Mouse (Mus musculus) lung, embryonic 16.5 days (tissue): Measurements from ENCODE around the gene Olfr548-ps1. TPM values are rescaled to one million over a fixed set of nuclear protein-coding genes. Genes with fewer than 3 reads are reported as not detected.
"Not testable (repeated sequence)": the region's sequence is repeated elsewhere in the genome, so short reads cannot be mapped to it uniquely, and the experiment has no call there.

Source experiments
- ATAC-seq: fragments of 200-750 bp; cut with Nextera tagmentation; 2 replicates; pipeline ENCODE4 v1.8.0; 2017; ENCODE audit warnings: low read depth, mild to moderate bottlenecking, moderate library complexity
- H3K27ac ChIP-seq: fragments of 300-500 bp; sonication (generic); 2 replicates; pipeline ENCODE4 v1.5.1; 2014; ENCODE audit warnings: mild to moderate bottlenecking, control low read depth, low read length
- H3K27me3 ChIP-seq: fragments of 300-500 bp; sonication (generic); 2 replicates; pipeline ENCODE4 v1.6.1; 2014; ENCODE audit warnings: low read depth, low read length, mixed read lengths; ENCODE audit not compliant: control insufficient read depth, insufficient read depth
- H3K36me3 ChIP-seq: fragments of 300-500 bp; sonication (generic); 2 replicates; pipeline ENCODE4 v1.6.1; 2014; ENCODE audit warnings: low read length; ENCODE audit not compliant: control insufficient read depth, insufficient read depth
- H3K4me1 ChIP-seq: fragments of 300-500 bp; sonication (generic); replicated peaks from 2 replicates; pipeline ENCODE4 v1.6.1; 2014; ENCODE audit warnings: low read length, mixed read lengths; ENCODE audit not compliant: control insufficient read depth, insufficient read depth
- H3K4me2 ChIP-seq: fragments of 300-500 bp; sonication (generic); 2 replicates; pipeline ENCODE4 v1.6.1; 2014; ENCODE audit warnings: low read depth, low read length, control low read depth
- H3K4me3 ChIP-seq: fragments of 300-500 bp; sonication (generic); 2 replicates; pipeline ENCODE4 v1.5.1; 2014; ENCODE audit warnings: mild to moderate bottlenecking, low read length, control low read depth
- H3K9ac ChIP-seq: fragments of 300-500 bp; sonication (generic); 2 replicates; pipeline ENCODE4 v1.6.1; 2014; ENCODE audit warnings: low read length, control low read depth
- H3K9me3 ChIP-seq: fragments of 300-500 bp; sonication (generic); 2 replicates; pipeline ENCODE4 v1.6.1; 2016; ENCODE audit warnings: low read length; ENCODE audit not compliant: control insufficient read depth
- WGBS: fragments of 180-500 bp; shearing (Covaris S2); extraction: QIAGEN DNeasy Blood & Tissue Kit; methylation state at CpG from one replicate; pipeline ENCODE4 v1.1.7; 2014; 5-methylcytosine and 5-hydroxymethylcytosine counted together
- polyA plus RNA-seq: library from polyadenylated mRNA; unstranded; fragments of >200 nt; fragmentation: Nextera tagmentation; extraction: Ambion mirVana; gene quantifications from 2 replicates; pipeline ENCODE4 v1.2.1, GENCODE M21; 2015

Olfr548-ps1 gene
- polyA plus RNA-seq: not detected in 2 replicates

GRCm38 (mm10) chr7:102540596-102540995 is at the start of gene Olfr548-ps1:
Gene Olfr548-ps1 (plus strand): TSS chr7:102540896.
- Histone ChIP-seq H3K27ac (no peak within 1 kb of the TSS), H3K4me1 (no peaks in the 10 kb centered on the region), H3K36me3 (no peaks in the 10 kb centered on the region), H3K4me2 (no peak within 1 kb of the TSS), H3K27me3 (no peaks in the 10 kb centered on the region), H3K9ac (no peak within 1 kb of the TSS), H3K9me3 (no peaks in the 10 kb centered on the region), H3K4me3 (no peak within 1 kb of the TSS)
- no peak for ATAC-seq
- 76% methylated on average over 2 of the region's 2 CpGs for WGBS

- not testable (repeated sequence) for H3K9ac ChIP-seq, H3K36me3 ChIP-seq, ATAC-seq, H3K27ac ChIP-seq, H3K9me3 ChIP-seq, H3K4me3 ChIP-seq, H3K27me3 ChIP-seq, H3K4me2 ChIP-seq, H3K4me1 ChIP-seq
- WGBS: 51% methylated on average over 6 of the region's 7 CpGs
Measured at GRCm38 (mm10) chr7:102494416-102494815, 46.3 kb upstream of the Olfr548-ps1 start.

- no peaks in the 10 kb centered on the region for H3K27me3 ChIP-seq
- H3K4me2 ChIP-seq: no peak within 1 kb of the TSS
- H3K27ac ChIP-seq: no peak within 1 kb of the TSS
- H3K4me1 ChIP-seq: no peaks in the 10 kb centered on the region
- ATAC-seq: no peak
- 67% methylated on average over 3 of the region's 3 CpGs for WGBS
- H3K4me3 ChIP-seq: no peak within 1 kb of the TSS
- H3K36me3 ChIP-seq: no peaks in the 10 kb centered on the region
- no peak within 1 kb of the TSS for H3K9ac ChIP-seq
- no peaks in the 10 kb centered on the region for H3K9me3 ChIP-seq
Measured at GRCm38 (mm10) chr7:102499473-102499872, 41.2 kb upstream of the Olfr548-ps1 start, which contains the start of gene Olfr545. Gene Olfr545 (minus strand): TSS chr7:102499573.

- H3K4me3 ChIP-seq: no peak overlapping the region
- no peak overlapping the region for H3K4me2 ChIP-seq
- WGBS: 54% methylated on average over 5 of the region's 5 CpGs
- no peaks in the 10 kb centered on the region for H3K36me3 ChIP-seq
- no peak overlapping the region for H3K27ac ChIP-seq
- H3K4me1 ChIP-seq: no peaks in the 10 kb centered on the region
- no peaks in the 10 kb centered on the region for H3K9me3 ChIP-seq
- no peak for ATAC-seq
- no peaks in the 10 kb centered on the region for H3K27me3 ChIP-seq
- H3K9ac ChIP-seq: no peak overlapping the region
Measured at GRCm38 (mm10) chr7:102501986-102502385, 38.7 kb upstream of the Olfr548-ps1 start.

GRCm38 (mm10) chr7:102506848-102507247 is 33.8 kb upstream of the Olfr548-ps1 start:
- Histone ChIP-seq H3K9ac (no peak overlapping the region), H3K4me3 (no peak overlapping the region), H3K9me3 (no peaks in the 10 kb centered on the region), H3K27me3 (no peaks in the 10 kb centered on the region), H3K4me1 (no peaks in the 10 kb centered on the region), H3K27ac (no peak overlapping the region), H3K36me3 (no peaks in the 10 kb centered on the region), H3K4me2 (no peak overlapping the region)
- 42% methylated on average over 3 of the region's 3 CpGs for WGBS
- ATAC-seq: peak; percentile 77; the same call in 1 of the 2 replicates

- ATAC-seq: no peak
- 80% methylated on average over 9 of the region's 9 CpGs for WGBS
- no peaks in the 10 kb centered on the region for H3K36me3 ChIP-seq
Measured at GRCm38 (mm10) chr7:102508066-102508465, 32.6 kb upstream of the Olfr548-ps1 start.

GRCm38 (mm10) chr7:102508666-102509065 is 32.0 kb upstream of the Olfr548-ps1 start:
- Histone ChIP-seq H3K4me1 (no peaks in the 10 kb centered on the region; the same call in 1 of the 2 replicates), H3K27ac (no peak overlapping the region), H3K9ac (no peak overlapping the region), H3K36me3 (no peaks in the 10 kb centered on the region), H3K27me3 (no peaks in the 10 kb centered on the region), H3K4me2 (no peak overlapping the region), H3K4me3 (no peak overlapping the region), H3K9me3 (no peaks in the 10 kb centered on the region)
- ATAC-seq: no peak
- WGBS: 89% methylated on average over 6 of the region's 6 CpGs

More at GRCm38 (mm10) chr7:102508066-102508465, 32.6 kb upstream of the Olfr548-ps1 start:
- H3K4me3 ChIP-seq: no peak overlapping the region
- no peaks in the 10 kb centered on the region for H3K27me3 ChIP-seq
- H3K4me2 ChIP-seq: no peak overlapping the region
- no peaks in the 10 kb centered on the region for H3K9me3 ChIP-seq
- no peak overlapping the region for H3K27ac ChIP-seq
- no peak overlapping the region for H3K9ac ChIP-seq
- H3K4me1 ChIP-seq: no peaks in the 10 kb centered on the region; the same call in 1 of the 2 replicates

- Histone ChIP-seq H3K9ac (no peak overlapping the region), H3K4me1 (no peaks in the 10 kb centered on the region; the same call in 1 of the 2 replicates), H3K27ac (no peak overlapping the region), H3K4me3 (no peak overlapping the region), H3K27me3 (no peaks in the 10 kb centered on the region), H3K36me3 (no peaks in the 10 kb centered on the region), H3K9me3 (no peaks in the 10 kb centered on the region), H3K4me2 (no peak overlapping the region)
- no peak for ATAC-seq
- 83% methylated on average over 7 of the region's 7 CpGs for WGBS
Measured at GRCm38 (mm10) chr7:102509726-102510125, 31.0 kb upstream of the Olfr548-ps1 start.

- 86% methylated on average over 10 of the region's 10 CpGs for WGBS
Measured at GRCm38 (mm10) chr7:102511927-102512326, 28.8 kb upstream of the Olfr548-ps1 start.

More at GRCm38 (mm10) chr7:102511927-102512326, 28.8 kb upstream of the Olfr548-ps1 start:
- H3K36me3 ChIP-seq: no peaks in the 10 kb centered on the region
- no peak overlapping the region for H3K9ac ChIP-seq
- ATAC-seq: no peak
- no peak overlapping the region for H3K4me2 ChIP-seq
- H3K27ac ChIP-seq: no peak overlapping the region
- no peak overlapping the region for H3K4me3 ChIP-seq
- no peaks in the 10 kb centered on the region for H3K9me3 ChIP-seq
- H3K27me3 ChIP-seq: no peaks in the 10 kb centered on the region
- H3K4me1 ChIP-seq: no peaks in the 10 kb centered on the region; the same call in 1 of the 2 replicates
